Mouse (Mus musculus) cerebellum, adult 9-11 months (tissue): ENCODE results near the gene Tnr.

ENCODE experiments used
- DNase-seq: peaks from one replicate; pipeline ENCODE4 v3.0.0; 2022

Tnr gene

GRCm38 (mm10) chr1:159632558-159632957 is 109.0 kb downstream of the Tnr start:
- DNase-seq = no peak

- DNase-seq = no peak
These were observed 115.8 kb downstream of the Tnr start for GRCm38 (mm10) chr1:159639408-159639807.

- no peak for DNase-seq
These were observed 122.2 kb downstream of the Tnr start for GRCm38 (mm10) chr1:159645719-159646118.

GRCm38 (mm10) chr1:159650486-159650885 is 126.9 kb downstream of the Tnr start:
- DNase-seq = no peak

GRCm38 (mm10) chr1:159655241-159655640 is 131.7 kb downstream of the Tnr start:
- no peak for DNase-seq

GRCm38 (mm10) chr1:159657856-159658542 is 134.4 kb downstream of the Tnr start:
- no peak for DNase-seq

- DNase-seq = peak; percentile 34
These were observed 137.3 kb downstream of the Tnr start for GRCm38 (mm10) chr1:159660620-159661501.

GRCm38 (mm10) chr1:159664496-159664895 is 140.9 kb downstream of the Tnr start:
- peak; percentile 54 for DNase-seq

- no peak for DNase-seq
These were observed 141.4 kb downstream of the Tnr start for GRCm38 (mm10) chr1:159664945-159665344.

GRCm38 (mm10) chr1:159670629-159671150 is 147.1 kb downstream of the Tnr start:
- DNase-seq = peak; percentile 46

- no peak for DNase-seq
These were observed 147.6 kb downstream of the Tnr start for GRCm38 (mm10) chr1:159671181-159671580.

GRCm38 (mm10) chr1:159674240-159674639 is 150.7 kb downstream of the Tnr start:
- no peak for DNase-seq

- no peak for DNase-seq
These were observed 151.9 kb downstream of the Tnr start for GRCm38 (mm10) chr1:159675472-159675871.

- peak; percentile 94 for DNase-seq
These were observed 154.8 kb downstream of the Tnr start for GRCm38 (mm10) chr1:159678221-159678935.

- no peak for DNase-seq
These were observed 157.7 kb downstream of the Tnr start for GRCm38 (mm10) chr1:159681252-159681651.

- peak; percentile 98 for DNase-seq
These were observed 163.1 kb downstream of the Tnr start for GRCm38 (mm10) chr1:159686476-159687231.

- DNase-seq = no peak
These were observed 173.1 kb downstream of the Tnr start for GRCm38 (mm10) chr1:159696717-159697116.

- no peak for DNase-seq
These were observed 178.5 kb downstream of the Tnr start for GRCm38 (mm10) chr1:159702038-159702437.

- DNase-seq = no peak
These were observed 181.4 kb downstream of the Tnr start for GRCm38 (mm10) chr1:159704925-159705324.

- DNase-seq = no peak
These were observed 192.7 kb downstream of the Tnr start for GRCm38 (mm10) chr1:159716301-159716700.

GRCm38 (mm10) chr1:159717016-159717415 is 193.4 kb downstream of the Tnr start:
- peak; percentile 39 for DNase-seq

GRCm38 (mm10) chr1:159723733-159724132 is 200.2 kb downstream of the Tnr start:
- no peak for DNase-seq
